Mouse (Mus musculus): ENCODE measurements around the gene Cfap97d2.
"Not testable (repeated sequence)": the region's sequence is repeated elsewhere in the genome, so short reads cannot be mapped to it uniquely, and the experiment has no call there.

Cfap97d2 gene

GRCm38 (mm10) chr8:13746212-13746611 is 40.5 kb downstream of the Cfap97d2 start:
- not testable (repeated sequence) for DNase-seq (ENCODE audit: low spot score)

- no peak for DNase-seq (ENCODE audit: low spot score)
These were observed 41.9 kb downstream of the Cfap97d2 start for GRCm38 (mm10) chr8:13747626-13748025.

- DNase-seq (ENCODE audit: low spot score) = peak; percentile 59
These were observed 48.0 kb downstream of the Cfap97d2 start for GRCm38 (mm10) chr8:13753680-13754079.

- no peak for DNase-seq (ENCODE audit: low spot score)
These were observed 50.8 kb downstream of the Cfap97d2 start for GRCm38 (mm10) chr8:13756480-13756879.

GRCm38 (mm10) chr8:13756982-13757804 is 51.5 kb downstream of the Cfap97d2 start, which contains the start of gene Cdc16:
Gene Cdc16 (plus strand): TSS chr8:13757676.
- DNase-seq (ENCODE audit: low spot score) = peak; percentile 89

- no peak for DNase-seq (ENCODE audit: low spot score)
These were observed 52.4 kb downstream of the Cfap97d2 start for GRCm38 (mm10) chr8:13757805-13758727.

- DNase-seq (ENCODE audit: low spot score) = no peak
These were observed 63.5 kb downstream of the Cfap97d2 start for GRCm38 (mm10) chr8:13769206-13769605.

GRCm38 (mm10) chr8:13780536-13780935 is 74.8 kb downstream of the Cfap97d2 start:
- no peak for DNase-seq (ENCODE audit: low spot score)

GRCm38 (mm10) chr8:13785250-13785763 is 79.6 kb downstream of the Cfap97d2 start, which contains the start of gene Upf3a:
Gene Upf3a (plus strand): TSS chr8:13785615.
- peak; percentile 82 for DNase-seq (ENCODE audit: low spot score)

- DNase-seq (ENCODE audit: low spot score) = peak; percentile 95
These were observed 80.1 kb downstream of the Cfap97d2 start for GRCm38 (mm10) chr8:13785764-13786299.

- no peak for DNase-seq (ENCODE audit: low spot score)
These were observed 83.9 kb downstream of the Cfap97d2 start for GRCm38 (mm10) chr8:13789606-13790005.
